Mouse (Mus musculus) thymus, adult 2 months (tissue): ENCODE results near the gene Cux2. TPM values are rescaled to one million over a fixed set of nuclear protein-coding genes. Genes with fewer than 3 reads are reported as not detected.

Source experiments
- DNase-seq: peaks from one replicate; pipeline ENCODE4 v3.0.0; 2021
- H3K27ac ChIP-seq: fragments of 200-500 bp; 2 replicates; pipeline ENCODE4 v1.5.1; 2012; ENCODE audit warnings: low read length, control low read depth; ENCODE audit not compliant: control insufficient read depth, insufficient read depth
- H3K27me3 ChIP-seq: fragments of 200-500 bp; 2 replicates; pipeline ENCODE4 v1.6.1; 2012; ENCODE audit warnings: mild to moderate bottlenecking, low read length, moderate library complexity, mixed read lengths; ENCODE audit not compliant: control insufficient read depth, insufficient read depth
- H3K36me3 ChIP-seq: fragments of 200-500 bp; 2 replicates; pipeline ENCODE4 v1.6.1; 2012; ENCODE audit warnings: mild to moderate bottlenecking, low read length, moderate library complexity; ENCODE audit not compliant: control insufficient read depth, insufficient read depth
- H3K4me1 ChIP-seq: fragments of 200-500 bp; replicated peaks from 2 replicates; pipeline ENCODE4 v1.6.1; 2012; ENCODE audit warnings: low read length; ENCODE audit not compliant: control insufficient read depth, insufficient read depth
- H3K4me3 ChIP-seq: fragments of 200-500 bp; 2 replicates; pipeline ENCODE4 v1.5.1; 2012; ENCODE audit warnings: mild to moderate bottlenecking, low read length, control low read depth, moderate library complexity; ENCODE audit not compliant: control insufficient read depth, insufficient read depth
- CTCF ChIP-seq: fragments of 200-500 bp; IDR thresholded peaks from 2 replicates; pipeline ENCODE4 v1.5.1; 2012; ENCODE audit warnings: mild to moderate bottlenecking, control low read depth, low read length, moderate library complexity, borderline replicate concordance; ENCODE audit not compliant: control insufficient read depth, poor library complexity, insufficient read depth; ENCODE audit errors: extremely low read depth
- POLR2A ChIP-seq: fragments of 200-500 bp; IDR thresholded peaks from 2 replicates; pipeline ENCODE4 v1.6.1; 2012; ENCODE audit warnings: mild to moderate bottlenecking, low read length, control low read depth, moderate library complexity; ENCODE audit not compliant: control insufficient read depth, poor library complexity, insufficient read depth; ENCODE audit errors: extremely low read depth
- WGBS: fragments of 180-500 bp; shearing (Covaris S2); methylation state at CpG from one replicate; pipeline ENCODE4 v1.1.7; 2018; 5-methylcytosine and 5-hydroxymethylcytosine counted together
- polyA plus RNA-seq: library from polyadenylated mRNA; depleted of rRNA; stranded (reverse); fragments of >200 nt; gene quantifications from 2 replicates; pipeline ENCODE4 v1.2.3, GENCODE M21; 2012

The Cux2 gene
- polyA plus RNA-seq, 1 experiment = 0.75 TPM

DNA sequence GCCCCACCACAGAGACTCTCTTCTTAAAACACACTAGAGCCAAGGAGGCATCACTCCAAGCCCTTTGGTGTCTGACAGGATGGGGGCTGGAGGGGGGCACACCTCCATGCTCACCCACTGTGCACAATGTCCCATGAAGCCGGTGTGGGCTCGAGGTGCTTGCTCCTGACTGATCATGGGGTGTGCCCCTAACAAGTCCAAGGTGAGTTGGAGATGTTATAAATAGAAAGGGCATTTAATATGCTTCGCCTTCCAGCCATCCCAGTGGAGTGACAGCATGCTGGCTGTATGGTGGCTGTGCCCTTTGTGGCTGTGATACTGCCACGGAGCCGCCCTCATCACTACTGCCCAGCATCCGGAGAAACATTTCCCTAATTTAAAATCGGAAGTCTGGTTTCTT is 87.5 kb downstream of the Cux2 start:
- 93% methylated on average over 7 of the region's 7 CpGs for WGBS
- H3K4me1 ChIP-seq = no peaks in the 10 kb centered on the region
- H3K27me3 ChIP-seq = no peaks in the 10 kb centered on the region
- no peaks in the 10 kb centered on the region for H3K36me3 ChIP-seq
- no peak overlapping the region for H3K4me3 ChIP-seq
- TF ChIP-seq POLR2A (no peak), CTCF (no peak)
- no peak for DNase-seq
- no peak overlapping the region for H3K27ac ChIP-seq

DNA sequence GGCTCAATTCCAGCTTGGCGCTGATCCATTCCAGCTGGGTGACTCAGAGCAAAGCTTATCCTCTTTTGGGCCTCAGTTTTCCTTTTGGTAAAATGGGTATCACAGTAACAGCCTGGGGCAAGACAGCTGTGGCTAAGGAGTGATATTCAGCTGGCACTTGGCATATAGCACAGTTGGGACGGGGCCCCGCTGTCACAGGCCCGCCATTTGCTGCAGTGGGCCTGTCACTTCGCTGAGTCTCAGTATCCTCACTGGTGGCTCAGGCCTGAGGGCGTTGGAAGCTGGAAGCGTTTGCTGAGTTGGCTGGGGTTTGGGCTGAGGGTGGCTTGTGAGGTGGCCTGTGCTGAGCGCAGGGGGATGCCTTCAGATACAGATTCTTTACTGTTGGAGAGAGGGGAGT is 88.6 kb downstream of the Cux2 start:
- TF ChIP-seq CTCF (no peak), POLR2A (no peak)
- H3K27ac ChIP-seq = no peak overlapping the region
- H3K4me1 ChIP-seq = no peaks in the 10 kb centered on the region
- no peaks in the 10 kb centered on the region for H3K36me3 ChIP-seq
- no peak overlapping the region for H3K4me3 ChIP-seq
- WGBS = 94% methylated on average over 8 of the region's 8 CpGs
- H3K27me3 ChIP-seq = no peaks in the 10 kb centered on the region
- DNase-seq = no peak

GRCm38 (mm10) chr5:121959688-121960087 is 90.2 kb downstream of the Cux2 start:
- Histone ChIP-seq H3K36me3 (no peaks in the 10 kb centered on the region), H3K27ac (no peak overlapping the region), H3K4me1 (no peaks in the 10 kb centered on the region), H3K4me3 (no peak overlapping the region), H3K27me3 (no peaks in the 10 kb centered on the region)
- WGBS = 88% methylated on average over 10 of the region's 10 CpGs
- no peak for TF ChIP-seq POLR2A
- no peak for TF ChIP-seq CTCF
- no peak for DNase-seq

GRCm38 (mm10) chr5:121958551-121958950 is 91.4 kb downstream of the Cux2 start:
- no peak overlapping the region for H3K4me3 ChIP-seq
- H3K4me1 ChIP-seq = no peaks in the 10 kb centered on the region
- H3K36me3 ChIP-seq = no peaks in the 10 kb centered on the region
- no peak for DNase-seq
- no peak overlapping the region for H3K27ac ChIP-seq
- 64% methylated on average over 9 of the region's 9 CpGs for WGBS
- H3K27me3 ChIP-seq = no peaks in the 10 kb centered on the region
- TF ChIP-seq POLR2A (no peak), CTCF (no peak)

DNA sequence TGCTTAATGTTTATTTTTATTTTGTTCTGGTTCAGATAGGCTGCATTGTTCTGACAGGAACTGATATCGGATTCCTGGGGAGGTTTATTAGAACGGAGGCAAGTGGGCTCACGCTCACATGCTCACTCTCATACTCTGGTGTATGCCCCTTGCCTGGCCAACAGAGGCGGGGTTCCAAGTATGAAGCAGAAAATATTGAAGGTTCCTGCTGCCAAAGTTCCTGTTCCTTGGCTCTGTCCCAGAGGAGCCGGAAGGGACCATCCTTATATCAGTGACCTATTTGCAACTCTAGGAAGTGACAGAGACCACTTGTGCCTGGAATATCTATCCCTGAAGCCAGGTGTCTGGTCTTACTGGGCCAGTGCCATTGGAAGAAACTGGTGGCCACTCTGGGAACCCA is 94.1 kb downstream of the Cux2 start:
- no peak for TF ChIP-seq POLR2A
- no peak for TF ChIP-seq CTCF
- Histone ChIP-seq H3K4me3 (no peak overlapping the region), H3K4me1 (no peaks in the 10 kb centered on the region), H3K36me3 (no peaks in the 10 kb centered on the region), H3K27ac (no peak overlapping the region), H3K27me3 (no peaks in the 10 kb centered on the region)
- WGBS = 85% methylated on average over 5 of the region's 5 CpGs
- no peak for DNase-seq

- TF ChIP-seq POLR2A = no peak
- no peak for TF ChIP-seq CTCF
- 86% methylated on average over 2 of the region's 2 CpGs for WGBS
- H3K27me3 ChIP-seq = peaks cover 5% of the 10 kb centered on the region; the same call in 1 of the 2 replicates
These were observed 99.7 kb downstream of the Cux2 start for GRCm38 (mm10) chr5:121950175-121950574.

GRCm38 (mm10) chr5:121949050-121949443 is 100.9 kb downstream of the Cux2 start:
- no peak for DNase-seq
- TF ChIP-seq POLR2A = no peak
- TF ChIP-seq CTCF = no peak
- H3K36me3 ChIP-seq = no peaks in the 10 kb centered on the region
- no peak overlapping the region for H3K27ac ChIP-seq
- peaks cover 5% of the 10 kb centered on the region for H3K4me1 ChIP-seq
- H3K4me3 ChIP-seq = no peak overlapping the region
- H3K27me3 ChIP-seq = peaks cover 5% of the 10 kb centered on the region; the same call in 1 of the 2 replicates
- WGBS = 56% methylated on average over 8 of the region's 8 CpGs

More at GRCm38 (mm10) chr5:121950175-121950574, 99.7 kb downstream of the Cux2 start:
- H3K4me3 ChIP-seq = no peak overlapping the region
- no peaks in the 10 kb centered on the region for H3K36me3 ChIP-seq
- H3K4me1 ChIP-seq = peaks cover 5% of the 10 kb centered on the region
- H3K27ac ChIP-seq = no peak overlapping the region
- no peak for DNase-seq
